Mouse (Mus musculus) ovary, adult 2 months (tissue): ENCODE results near the gene H2al1f. TPM values are rescaled to one million over a fixed set of nuclear protein-coding genes. Genes with fewer than 3 reads are reported as not detected.

Source experiments
- polyA plus RNA-seq: library from polyadenylated mRNA; depleted of rRNA; stranded (reverse); fragments of >200 nt; gene quantifications from 2 replicates; pipeline ENCODE4 v1.2.3, GENCODE M21; 2012; rRNA removed

The H2al1f gene
- polyA plus RNA-seq, result not detected in 2 replicates

GRCm38 (mm10) chrX:11314858-11315257, at the start of gene H2al1f:
H2al1f (plus strand) TSS chrX:11315158.

GRCm38 (mm10) chrX:11298957-11299356, 16.0 kb upstream of the H2al1f start, which contains the start of gene H2al1a:
H2al1a (plus strand) TSS chrX:11299257.

GRCm38 (mm10) chrX:11302132-11302531, 12.8 kb upstream of the H2al1f start, which contains the start of gene H2al1b:
H2al1b (plus strand) TSS chrX:11302432.

GRCm38 (mm10) chrX:11305355-11305754, 9.6 kb upstream of the H2al1f start, which contains the start of gene H2al1c:
H2al1c (plus strand) TSS chrX:11305655.

GRCm38 (mm10) chrX:11308524-11308923, 6.4 kb upstream of the H2al1f start, which contains the start of gene H2al1d:
H2al1d (plus strand) TSS chrX:11308824.

GRCm38 (mm10) chrX:11311634-11312033, 3.3 kb upstream of the H2al1f start, which contains the start of gene H2al1e:
H2al1e (plus strand) TSS chrX:11311934.

GRCm38 (mm10) chrX:11317956-11318355, 3.0 kb downstream of the H2al1f start, which contains the start of gene H2al1g:
H2al1g (plus strand) TSS chrX:11318256.

GRCm38 (mm10) chrX:11321192-11321591, 6.2 kb downstream of the H2al1f start, which contains the start of gene H2al1h:
H2al1h (plus strand) TSS chrX:11321492.

GRCm38 (mm10) chrX:11324359-11324758, 9.4 kb downstream of the H2al1f start, which contains the start of gene H2al1i:
H2al1i (plus strand) TSS chrX:11324659.

GRCm38 (mm10) chrX:11327522-11327921, 12.6 kb downstream of the H2al1f start, which contains the start of gene H2al1j:
H2al1j (plus strand) TSS chrX:11327822.

Other genes starting within 250 kb of the H2al1f start
- gene H2al1a, start 15.9 kb upstream of the H2al1f start, polyA plus RNA-seq, result not detected in 2 replicates
- gene H2al1b, start 12.7 kb upstream of the H2al1f start, polyA plus RNA-seq, result not detected in 2 replicates
- gene H2al1c, start 9.5 kb upstream of the H2al1f start, polyA plus RNA-seq, result not detected in 2 replicates
- gene H2al1d, start 6.3 kb upstream of the H2al1f start, polyA plus RNA-seq, result not detected in 2 replicates
- not detected in 2 replicates for gene H2al1e, start 3.2 kb upstream of the H2al1f start, polyA plus RNA-seq
- not detected in 2 replicates for gene H2al1g, start 3.1 kb downstream of the H2al1f start, polyA plus RNA-seq
- gene H2al1h, start 6.3 kb downstream of the H2al1f start, polyA plus RNA-seq, result not detected in 2 replicates
- gene H2al1i, start 9.5 kb downstream of the H2al1f start, polyA plus RNA-seq, result not detected in 2 replicates
- not detected in 2 replicates for gene H2al1j, start 12.7 kb downstream of the H2al1f start, polyA plus RNA-seq